Mouse (Mus musculus): ENCODE results near the gene F2.
"Not testable (repeated sequence)": the region's sequence is repeated elsewhere in the genome, so short reads cannot be mapped to it uniquely, and the experiment has no call there.

Gene F2

DNA sequence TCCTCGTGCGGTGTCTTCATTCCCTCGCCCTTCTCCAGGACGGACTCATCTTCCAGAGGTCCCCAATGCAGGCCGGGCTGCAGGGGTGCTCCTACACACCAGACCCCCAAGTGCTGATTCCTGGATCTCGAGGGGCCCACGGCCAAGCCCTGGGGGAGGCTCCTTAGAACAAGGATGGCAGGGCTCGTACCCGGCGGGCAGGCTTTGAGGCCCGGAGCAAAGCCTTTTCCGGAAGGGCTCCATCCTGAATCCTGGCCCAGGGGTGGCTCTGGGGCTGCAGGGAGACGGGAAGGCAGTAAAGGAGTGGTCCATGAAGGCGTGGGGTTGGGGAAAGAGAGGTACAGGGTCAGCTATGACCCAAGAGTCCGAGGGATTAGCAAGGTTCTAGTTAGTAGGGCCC lies 12.9 kb upstream of the F2 start:
- DNase-seq (ENCODE audit: extremely low spot score, low read depth, low spot score), result no peak

DNA sequence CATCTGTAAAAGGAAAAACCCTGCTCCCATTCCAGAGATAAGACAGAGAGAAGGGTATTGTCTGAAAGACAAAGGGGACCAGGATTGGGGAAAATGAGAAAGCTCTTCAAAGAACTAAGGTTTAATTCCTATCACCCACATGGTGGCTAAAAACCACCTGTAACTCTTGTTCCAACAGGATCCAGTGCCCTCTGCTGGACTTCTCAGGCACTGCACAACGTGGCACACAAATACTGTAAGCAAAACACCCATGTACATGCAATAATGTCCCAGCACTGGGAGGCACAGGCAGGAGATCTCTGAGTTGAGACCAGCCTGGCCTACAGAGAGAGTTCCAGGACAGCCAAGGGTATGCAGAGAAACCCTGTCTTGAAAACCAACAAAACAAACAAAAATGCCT lies 10.5 kb upstream of the F2 start:
- peak; percentile 33 for DNase-seq (ENCODE audit: extremely low spot score, low read depth, low spot score)

DNA sequence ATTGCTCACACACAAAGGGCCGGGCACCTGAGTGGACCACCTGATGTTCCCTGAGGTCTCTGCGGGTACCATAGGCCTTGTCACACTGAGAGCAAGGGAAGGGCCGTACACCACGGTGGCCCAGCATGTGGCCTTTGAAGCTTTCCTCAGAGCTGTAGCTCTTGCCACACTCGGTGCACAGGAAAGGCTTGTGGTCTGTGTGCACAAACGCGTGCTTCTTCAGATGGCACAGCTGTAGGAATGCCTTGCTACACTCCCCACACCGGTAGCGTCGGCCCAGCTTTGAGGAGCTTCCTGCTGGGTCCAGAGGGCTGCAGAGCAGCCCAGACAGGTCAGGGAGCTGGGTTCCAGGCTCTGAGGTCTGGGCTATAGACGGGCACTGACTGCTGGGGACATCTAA lies 9.6 kb upstream of the F2 start:
- no peak for DNase-seq (ENCODE audit: extremely low spot score, low read depth, low spot score)

DNA sequence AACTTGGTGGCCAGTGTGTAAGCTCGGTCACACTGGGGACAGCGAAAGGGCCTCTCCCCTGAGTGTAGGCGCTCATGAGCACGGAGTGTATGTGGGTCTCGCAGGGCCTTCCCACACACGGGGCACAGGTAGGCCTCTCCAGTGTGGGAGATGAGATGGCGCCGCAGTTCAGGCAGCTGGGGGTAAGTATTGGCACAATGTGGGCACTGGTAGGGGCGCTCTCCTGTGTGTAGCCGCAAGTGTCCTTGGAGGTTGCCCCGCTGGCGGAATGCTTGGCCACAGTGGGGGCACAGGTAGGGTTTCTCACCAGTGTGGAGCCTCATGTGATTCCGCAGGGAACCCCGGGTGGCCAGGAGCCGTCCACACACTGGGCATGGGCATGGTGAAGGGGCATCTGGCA lies 9.1 kb upstream of the F2 start:
- DNase-seq (ENCODE audit: extremely low spot score, low read depth, low spot score), result no peak

DNA sequence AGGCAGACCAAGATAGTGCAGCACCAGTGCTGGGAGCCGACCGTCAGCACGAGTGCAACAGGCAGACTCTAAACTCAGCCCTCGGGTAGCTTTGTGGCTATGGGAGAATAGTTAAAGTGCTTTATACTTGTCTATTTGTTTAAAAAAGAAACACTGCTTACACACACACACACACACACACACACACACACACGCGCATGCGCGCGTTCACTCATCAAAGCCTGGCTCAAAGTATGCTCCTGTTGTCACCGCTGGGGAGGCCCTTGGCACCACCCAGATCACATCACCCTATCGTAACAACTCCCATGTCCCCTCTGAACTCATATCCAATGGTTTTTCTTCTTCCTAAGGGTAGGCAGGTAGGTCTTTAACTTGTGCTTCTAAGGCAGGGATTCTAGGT lies 7.8 kb upstream of the F2 start:
- DNase-seq (ENCODE audit: extremely low spot score, low read depth, low spot score), result no peak

DNA sequence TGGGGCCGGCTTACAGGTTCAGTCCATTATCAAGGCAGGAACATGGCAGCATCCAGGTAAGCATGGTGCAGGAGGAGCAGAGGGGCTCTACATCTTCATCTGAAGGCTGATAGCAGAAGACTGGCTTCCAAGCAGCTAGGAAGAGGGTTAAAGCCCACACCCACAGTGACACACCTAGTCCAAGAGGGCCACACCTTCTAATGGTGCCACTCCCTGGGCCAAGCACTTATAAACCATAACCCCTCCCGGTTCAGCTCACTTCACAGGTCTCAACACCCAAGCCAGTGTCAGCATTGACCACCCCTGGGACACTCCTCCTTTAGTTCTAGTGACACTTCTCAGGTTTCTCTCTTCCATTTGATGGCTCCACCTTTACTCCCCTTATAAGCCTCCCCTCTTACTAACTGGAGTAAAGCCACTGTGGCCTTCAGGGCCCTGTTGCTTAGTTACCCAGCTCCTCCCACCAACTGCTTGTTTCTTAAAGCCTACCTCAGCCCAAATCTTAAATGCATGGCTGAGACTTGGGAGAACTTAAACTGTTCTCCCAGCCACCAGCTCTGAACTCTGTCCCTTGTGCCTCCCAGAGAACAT lies 6.7 kb upstream of the F2 start:
- DNase-seq (ENCODE audit: extremely low spot score, low read depth, low spot score), result no peak

DNA sequence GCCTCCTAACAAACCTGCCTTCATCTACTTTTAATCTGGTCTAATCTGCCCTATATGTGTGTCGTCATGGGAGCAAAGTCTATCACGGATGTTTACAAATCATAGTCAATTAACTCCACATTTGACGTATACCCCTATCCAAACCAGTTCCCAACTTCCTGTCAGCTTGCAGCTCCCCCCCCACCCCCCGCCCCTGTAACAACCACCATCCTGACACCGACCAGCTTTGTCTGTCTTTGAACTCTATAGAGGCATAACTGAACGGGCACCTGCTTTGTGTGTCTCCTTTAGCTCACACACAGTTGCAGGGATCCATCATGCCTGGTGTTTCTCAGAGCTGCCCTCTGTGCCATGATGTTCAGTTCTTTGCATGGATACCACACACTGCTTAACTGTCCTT lies 2.7 kb upstream of the F2 start:
- no peak for DNase-seq (ENCODE audit: extremely low spot score, low read depth, low spot score)

DNA sequence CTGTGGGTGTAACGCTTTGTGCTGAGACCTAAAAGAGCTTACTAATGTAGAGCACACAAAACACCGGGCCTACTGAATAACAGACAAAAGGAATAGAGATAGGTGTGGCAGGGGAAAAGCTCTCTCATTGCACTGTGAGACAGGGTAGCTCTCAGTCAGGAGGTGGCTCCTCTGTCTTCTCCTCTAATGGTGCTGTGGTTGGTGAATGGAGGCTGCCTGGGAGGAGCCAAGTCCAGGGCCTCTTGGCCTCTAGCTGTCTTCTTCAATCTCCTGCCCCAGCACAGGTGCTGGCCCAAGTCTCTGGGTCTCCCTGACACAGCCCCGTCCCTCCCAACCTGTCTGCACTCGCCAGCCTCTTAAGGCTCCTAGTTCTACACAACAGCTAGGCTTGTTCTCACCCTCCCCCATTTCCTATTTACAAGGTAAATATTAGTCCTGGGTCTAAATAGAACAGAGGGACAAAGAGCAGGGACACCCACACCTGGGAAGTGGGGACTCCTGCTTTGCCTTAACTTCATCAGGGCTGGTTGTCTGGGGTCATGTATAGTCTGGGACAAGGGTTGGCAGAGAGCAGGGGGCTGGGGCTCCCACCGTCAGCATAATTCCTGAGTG lies 619 bp upstream of the F2 start:
- DNase-seq (ENCODE audit: extremely low spot score, low read depth, low spot score), result no peak

DNA sequence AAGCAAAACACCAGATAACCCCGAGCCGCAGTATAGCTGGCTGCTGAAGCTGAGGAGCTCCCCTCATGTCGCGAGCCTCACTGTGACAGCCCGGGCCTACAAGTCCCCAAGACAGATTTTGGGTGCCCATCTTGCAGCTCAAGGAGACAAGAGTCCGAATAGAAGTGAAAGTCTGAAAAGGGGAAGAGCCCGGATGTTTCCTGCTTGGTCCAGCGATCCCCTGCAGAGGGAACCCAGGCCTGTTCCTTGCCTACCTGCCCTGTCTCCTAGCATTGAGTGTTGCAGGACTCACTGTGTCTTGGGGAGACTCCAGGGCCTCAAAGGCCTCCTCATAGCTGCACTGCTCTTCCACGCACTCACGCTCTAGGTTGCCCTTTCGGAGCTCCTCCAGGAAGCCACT lies 728 bp downstream of the F2 start:
- DNase-seq (ENCODE audit: extremely low spot score, low read depth, low spot score), result no peak

DNA sequence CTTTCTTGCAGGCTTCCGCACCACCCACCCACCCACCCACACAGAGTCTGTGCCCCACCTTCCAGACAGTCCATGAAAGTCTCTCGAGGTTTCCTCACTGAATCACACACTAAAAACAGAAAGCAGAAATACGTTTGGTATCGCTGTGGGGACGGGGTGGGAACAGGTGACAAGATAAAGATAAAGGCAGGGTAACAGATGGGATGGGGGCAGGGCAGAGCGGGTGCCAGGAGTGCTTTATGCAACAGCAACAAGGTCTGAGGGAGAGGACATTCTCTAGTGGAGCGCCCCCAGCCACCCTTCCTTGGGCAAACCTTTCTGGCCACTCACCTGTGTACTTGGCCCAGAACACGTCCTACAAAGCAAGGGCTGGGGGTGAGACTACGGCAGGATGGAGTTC lies 1.4 kb downstream of the F2 start:
- no peak for DNase-seq (ENCODE audit: extremely low spot score, low read depth, low spot score)

DNA sequence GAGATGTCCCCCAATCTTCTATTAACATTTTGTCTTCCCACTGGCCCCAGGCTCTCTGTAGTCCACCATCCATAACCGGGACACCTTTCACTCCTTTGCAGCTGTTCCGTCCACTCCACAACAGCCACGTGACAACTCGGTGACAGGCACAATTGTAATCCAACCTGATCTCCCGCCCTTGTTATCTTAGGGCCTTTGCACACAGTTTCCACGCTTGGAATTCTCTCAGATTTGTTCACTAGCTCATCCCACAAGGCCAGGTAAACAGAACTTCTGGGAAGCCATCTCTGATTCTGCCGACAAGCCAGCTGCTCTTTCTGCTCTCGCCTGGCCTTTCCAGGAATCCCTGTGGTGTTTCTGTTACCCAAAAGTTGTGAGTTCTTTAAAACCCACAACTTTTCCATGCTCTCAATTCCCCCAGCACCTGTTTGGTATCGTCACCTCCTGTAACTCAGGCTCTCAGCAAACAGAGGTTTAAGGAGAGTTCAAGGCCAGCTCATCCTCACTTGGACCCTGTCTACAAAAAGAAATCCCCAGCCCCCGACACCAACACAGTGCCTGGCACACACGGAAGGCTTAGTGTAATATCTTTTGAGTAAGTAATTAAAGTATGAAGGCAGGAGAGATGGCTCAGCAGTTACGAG lies 2.8 kb downstream of the F2 start:
- DNase-seq (ENCODE audit: extremely low spot score, low read depth, low spot score), result no peak

DNA sequence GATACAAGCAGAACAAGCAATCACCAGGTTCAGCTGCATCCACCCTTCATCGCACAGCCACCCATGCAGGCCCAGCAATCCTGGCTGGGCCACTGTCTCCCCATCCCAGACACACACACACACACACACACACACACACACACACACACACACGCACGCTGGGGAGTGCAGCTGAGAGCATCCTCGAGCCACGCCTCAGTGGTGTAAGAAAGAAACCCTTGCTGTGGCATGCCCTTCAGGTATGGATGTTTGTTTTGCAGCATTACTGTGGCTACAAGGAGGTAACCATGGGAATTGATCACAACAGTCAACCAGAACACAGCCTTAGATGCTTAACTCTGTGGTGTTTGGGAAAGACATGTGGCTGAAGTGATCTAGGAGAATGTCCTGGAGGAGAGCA lies 3.9 kb downstream of the F2 start:
- no peak for DNase-seq (ENCODE audit: extremely low spot score, low read depth, low spot score)

DNA sequence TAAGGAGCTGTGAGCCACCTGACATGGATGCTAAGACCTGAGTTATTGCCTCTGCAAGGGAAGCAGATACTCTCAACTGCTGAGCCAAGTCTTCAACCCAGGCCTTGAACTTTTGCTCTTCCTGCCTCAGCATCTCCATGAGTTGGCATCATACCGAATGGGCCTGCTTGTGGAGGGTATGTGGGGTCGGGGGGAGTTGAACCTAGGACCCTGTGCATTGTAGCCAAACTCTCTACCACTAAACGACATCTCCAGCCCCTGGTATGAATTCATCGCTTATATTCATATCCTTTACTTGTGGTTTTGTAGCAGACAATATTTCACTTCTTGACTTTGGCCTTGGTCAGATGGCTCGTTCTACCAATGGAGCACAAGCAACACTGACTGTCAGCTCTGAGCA lies 4.4 kb downstream of the F2 start:
- DNase-seq (ENCODE audit: extremely low spot score, low read depth, low spot score), result no peak

DNA sequence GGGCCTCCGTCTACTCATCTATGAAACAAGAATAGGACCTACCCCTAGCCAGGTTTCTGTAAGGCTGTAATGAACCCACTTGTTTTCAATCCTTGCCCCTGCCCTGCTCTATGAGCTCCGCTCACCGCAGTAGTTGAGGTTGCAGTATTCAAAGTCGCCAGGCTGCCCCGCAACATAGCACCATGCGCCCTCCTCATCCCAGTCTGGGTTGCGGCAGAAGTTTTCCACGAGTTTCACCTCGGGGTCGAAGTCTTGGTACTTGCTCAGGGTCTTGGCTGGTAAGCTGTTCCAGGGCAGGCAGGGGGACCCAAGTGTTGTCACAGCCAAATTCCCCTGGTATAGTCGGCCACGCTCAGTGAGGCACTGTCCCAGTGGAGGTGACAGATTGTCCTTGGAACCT lies 5.8 kb downstream of the F2 start:
- DNase-seq (ENCODE audit: extremely low spot score, low read depth, low spot score), result no peak

DNA sequence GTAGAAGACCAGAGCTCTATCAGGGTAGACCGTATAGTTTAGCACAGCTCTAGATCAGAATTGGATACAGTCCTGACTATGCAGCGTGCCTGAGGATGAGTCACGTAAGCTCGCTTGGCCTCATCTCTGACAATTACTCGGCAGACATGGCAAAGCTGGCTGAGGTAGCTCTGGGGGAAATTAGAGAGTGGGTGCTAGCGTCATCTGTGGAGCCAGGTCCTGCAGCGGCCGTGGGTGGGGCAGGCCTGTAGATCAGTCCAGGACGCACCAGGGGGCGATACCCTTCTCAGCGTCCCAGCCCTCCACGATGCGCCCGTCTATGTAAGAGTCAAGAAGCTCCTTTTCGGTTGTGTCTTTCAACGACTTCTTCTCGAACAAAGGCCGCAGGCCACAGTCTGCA lies 6.5 kb downstream of the F2 start:
- DNase-seq (ENCODE audit: extremely low spot score, low read depth, low spot score), result no peak

DNA sequence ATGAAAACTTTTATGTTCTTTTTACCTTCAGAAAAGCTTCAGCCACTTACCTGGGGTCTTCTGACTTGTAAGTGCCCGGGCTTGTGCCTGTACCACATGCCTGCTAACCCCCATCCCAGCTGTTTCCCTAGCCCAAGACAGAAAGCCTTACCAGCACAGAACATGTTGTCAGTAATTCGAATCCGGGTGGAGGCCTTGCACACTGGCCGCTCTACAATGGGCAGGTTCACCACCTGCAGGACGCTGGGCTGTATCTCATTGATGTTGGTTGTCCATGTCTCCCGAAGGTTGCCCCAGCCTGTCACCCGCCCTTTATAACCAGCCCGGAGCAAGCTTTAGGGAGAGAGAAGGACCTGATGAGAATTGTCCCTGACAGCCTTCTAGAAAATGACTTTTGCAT lies 8.0 kb downstream of the F2 start:
- no peak for DNase-seq (ENCODE audit: extremely low spot score, low read depth, low spot score)

DNA sequence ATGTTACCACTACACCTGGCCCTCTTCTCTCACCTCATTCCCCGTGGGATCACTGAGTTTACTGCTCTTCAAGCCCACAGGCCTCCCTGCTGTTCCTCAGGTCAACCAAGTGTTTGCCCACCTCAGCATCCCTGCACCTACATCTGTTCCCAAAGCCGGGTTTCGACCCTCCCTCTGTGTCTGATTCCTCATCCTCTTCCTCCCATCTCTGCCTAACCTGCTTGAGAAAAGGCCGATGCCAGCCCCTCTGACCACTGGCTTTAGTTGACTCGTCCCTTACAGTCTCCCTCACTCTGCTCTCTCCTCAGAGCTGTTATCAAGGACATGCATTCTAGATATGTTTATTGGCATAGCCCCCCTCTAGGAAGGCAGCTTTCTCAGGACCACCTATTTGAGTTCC lies 8.7 kb downstream of the F2 start:
- no peak for DNase-seq (ENCODE audit: extremely low spot score, low read depth, low spot score)

DNA sequence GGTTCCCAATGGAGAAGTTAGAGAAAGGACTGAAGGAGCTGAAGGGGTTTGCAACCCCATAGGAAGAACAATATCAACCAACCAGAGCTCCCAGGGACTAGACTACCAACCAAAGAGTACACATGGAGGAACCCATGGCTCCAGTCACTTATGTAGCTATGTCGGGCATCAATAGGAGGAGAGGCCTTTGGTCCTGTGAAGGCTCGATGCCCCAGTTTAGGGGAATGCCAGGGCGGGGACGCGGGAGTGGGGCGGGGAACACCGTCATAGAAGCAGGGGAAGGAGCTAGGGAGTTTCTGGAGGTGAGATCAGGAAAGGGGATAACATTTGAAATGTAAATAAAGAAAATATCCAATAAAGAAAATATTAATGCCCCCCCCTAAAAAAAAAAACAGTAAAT lies 12.8 kb downstream of the F2 start:
- not testable (repeated sequence) for DNase-seq (ENCODE audit: extremely low spot score, low read depth, low spot score)

DNA sequence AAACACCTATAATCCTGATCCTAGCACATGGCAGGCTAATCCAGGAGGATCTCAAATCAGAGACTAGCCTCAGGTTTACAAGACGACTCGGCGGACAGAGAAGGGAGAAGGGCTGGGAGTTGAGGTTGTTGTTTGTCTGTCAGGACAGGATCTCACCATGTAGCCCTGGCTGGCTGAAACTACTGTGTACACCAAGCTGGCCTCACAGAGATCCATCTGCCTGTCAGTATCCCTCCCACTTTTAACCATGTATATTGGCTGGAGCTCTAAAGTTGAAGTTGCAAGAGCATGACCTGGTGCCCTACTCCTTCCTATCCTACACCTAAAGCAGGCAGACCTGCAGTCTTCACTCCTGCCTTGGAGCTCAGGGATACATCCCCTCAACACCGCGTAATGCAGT lies 13.9 kb downstream of the F2 start:
- DNase-seq (ENCODE audit: extremely low spot score, low read depth, low spot score), result no peak

DNA sequence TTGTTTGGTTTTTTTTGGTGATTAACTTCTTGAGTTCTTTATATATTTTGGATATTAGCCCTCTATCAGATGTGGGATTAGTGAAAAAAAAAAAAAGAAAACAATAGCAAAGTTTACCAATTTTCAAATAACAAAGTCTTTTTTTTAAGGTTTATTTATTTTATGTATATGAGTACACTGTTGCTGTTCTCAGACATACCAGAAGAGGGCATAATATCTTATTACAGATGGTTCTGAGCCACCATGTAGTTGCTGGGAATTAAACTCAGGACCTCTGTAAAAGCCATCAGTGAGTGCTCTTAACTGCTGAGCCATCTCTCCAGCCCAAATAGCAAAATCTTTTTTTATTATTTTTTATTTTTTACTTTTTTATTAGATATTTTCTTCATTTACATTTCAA lies 26.8 kb downstream of the F2 start:
- DNase-seq (ENCODE audit: extremely low spot score, low read depth, low spot score), result not testable (repeated sequence)

DNA sequence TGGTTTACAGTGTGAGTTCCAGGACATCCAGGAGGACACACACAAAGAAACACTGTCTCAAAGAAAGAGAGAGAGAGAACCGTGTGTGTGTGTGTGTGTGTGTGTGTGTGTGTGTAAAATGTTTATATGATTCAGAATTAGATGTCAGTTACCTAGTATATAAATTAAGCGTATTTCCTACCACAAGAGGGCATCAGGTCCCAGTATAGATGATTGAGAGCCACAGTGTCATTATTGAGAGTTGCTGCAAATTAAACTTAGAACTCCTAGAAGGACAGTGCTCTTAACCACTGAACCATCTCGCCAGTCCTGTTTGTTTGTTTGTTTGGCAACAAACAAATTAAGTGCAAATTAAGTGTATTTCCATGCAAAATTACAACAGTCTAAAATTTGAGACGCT lies 33.8 kb downstream of the F2 start:
- no peak for DNase-seq (ENCODE audit: extremely low spot score, low read depth, low spot score)

DNA sequence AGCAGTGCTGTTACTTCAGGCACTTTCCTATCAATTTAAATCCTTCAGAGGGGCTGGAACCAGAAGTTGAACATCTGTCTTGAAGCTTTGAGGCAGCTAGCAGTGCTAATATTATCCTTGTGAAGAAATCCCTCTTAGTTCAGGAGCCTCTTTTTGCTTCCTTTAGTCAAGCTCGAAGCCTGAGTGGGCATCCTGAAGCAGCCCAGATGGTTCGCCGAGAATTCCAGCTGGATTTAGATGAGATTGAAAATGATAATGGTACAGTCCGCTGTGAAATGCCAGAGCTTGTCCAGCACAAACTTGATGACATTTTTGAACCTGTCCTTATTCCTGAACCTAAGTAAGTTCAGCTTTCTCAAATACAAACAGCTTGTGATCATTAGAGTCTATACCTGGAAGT lies 35.7 kb downstream of the F2 start:
- DNase-seq (ENCODE audit: extremely low spot score, low read depth, low spot score), result no peak

DNA sequence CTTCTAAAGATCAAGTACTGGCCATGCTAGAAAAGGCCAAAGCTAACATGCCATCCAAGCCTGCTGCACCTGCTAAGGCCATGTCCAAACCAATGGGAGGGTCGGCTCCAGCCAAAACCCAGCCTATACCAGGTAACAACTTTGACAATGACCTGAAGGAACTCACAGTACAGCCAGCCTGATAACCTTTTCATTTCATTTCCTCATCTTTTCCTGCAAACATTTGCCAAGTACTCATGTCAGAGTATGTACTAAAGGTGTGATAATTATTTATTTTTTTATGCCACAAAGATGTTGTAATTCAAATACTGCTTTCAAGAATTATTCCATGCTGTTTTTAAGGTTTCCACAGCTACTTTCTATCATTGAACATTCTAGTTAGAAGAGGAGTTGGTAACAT lies 50.0 kb downstream of the F2 start:
- DNase-seq (ENCODE audit: extremely low spot score, low read depth, low spot score), result no peak

Data from hindlimb bud, embryonic 11.5 days (tissue).